In the genomic region with DNA sequence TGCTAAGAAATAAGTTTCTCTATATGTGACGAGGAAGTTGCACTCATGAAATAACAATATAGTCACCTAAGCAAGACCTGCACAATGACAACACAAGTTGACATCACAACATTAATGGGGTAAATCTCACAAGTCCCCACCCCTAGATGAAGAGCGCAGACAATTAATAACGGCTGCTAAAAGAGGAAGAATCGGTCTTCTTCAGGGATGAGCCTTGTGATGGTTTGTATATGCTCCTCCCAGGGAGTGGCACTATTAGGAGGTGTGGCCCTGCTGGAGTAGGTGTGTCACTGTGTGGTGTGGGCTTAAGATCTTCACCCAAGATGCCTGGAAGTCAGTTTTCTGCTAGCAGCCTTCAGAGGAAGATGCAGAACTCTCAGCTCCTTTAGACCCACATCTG, we compare ENCODE assay signal across 25 mouse cellular contexts.
DNase-seq lines count a peak whose midpoint lies in the region; ATAC-seq and TF ChIP-seq lines count a peak whose summit lies in the region.
"Had no signal": no experiment of that assay in that cellular context is flagged by ENCODE, and none has a peak within 500 bp of the region (broad histone marks: within the 10 kb centered on the region; RNA-seq: fewer than 3 reads in every experiment).

No protein-coding gene starts in this region.

- H3K27me3 ChIP-seq in MEL (ENCODE audit: control insufficient read depth in 1 of 2, insufficient read depth in 2 of 2, low read length in 2 of 2), result no peaks in the 10 kb centered on the region
- no peaks in the 10 kb centered on the region for H3K27me3 ChIP-seq in hindbrain, embryonic 12.5 days
- no peaks in the 10 kb centered on the region for H3K27me3 ChIP-seq in midbrain, postnatal 0 days (ENCODE audit: insufficient read depth, low read length)
- no peaks in the 10 kb centered on the region for H3K27me3 ChIP-seq in lung, postnatal 0 days (replicated peaks; ENCODE audit: insufficient read depth, low read length)
- H3K27me3 ChIP-seq: CH12.LX; embryonic facial prominence, embryonic 12.5 days; forebrain, embryonic 13.5 days; forebrain, embryonic 15.5 days; Patski had no signal

- no peaks in the 10 kb centered on the region for H3K9me3 ChIP-seq in MEL (replicated peaks; ENCODE audit: insufficient read depth, low read length)
- no peaks in the 10 kb centered on the region for H3K9me3 ChIP-seq in hindbrain, embryonic 12.5 days (replicated peaks)
- H3K9me3 ChIP-seq in midbrain, postnatal 0 days (ENCODE audit: low read length), result no peaks in the 10 kb centered on the region
- H3K9me3 ChIP-seq in lung, postnatal 0 days (ENCODE audit: low read length), result no peaks in the 10 kb centered on the region
- H3K9me3 ChIP-seq: embryonic facial prominence, embryonic 10.5 days; embryonic facial prominence, embryonic 12.5 days; forebrain, embryonic 13.5 days; forebrain, embryonic 15.5 days; G1E had no signal

- peaks cover 0 to 2% of the 10 kb centered on the region in 2 experiments; a peak in 1 of 4 replicates for H3K36me3 ChIP-seq in MEL (ENCODE audit: control insufficient read depth in 1 of 2, insufficient read depth in 2 of 2, low read length in 2 of 2)
- no peaks in the 10 kb centered on the region for H3K36me3 ChIP-seq in hindbrain, embryonic 12.5 days
- no peaks in the 10 kb centered on the region for H3K36me3 ChIP-seq in midbrain, postnatal 0 days (ENCODE audit: insufficient read depth, low read length)
- H3K36me3 ChIP-seq in lung, postnatal 0 days (ENCODE audit: insufficient read depth, low read length), result no peaks in the 10 kb centered on the region
- H3K36me3 ChIP-seq: embryonic facial prominence, embryonic 10.5 days; embryonic facial prominence, embryonic 12.5 days; forebrain, embryonic 15.5 days; G1E had no signal

- TF ChIP-seq EP300 in MEL (IDR thresholded peaks at IDR 0.05; ENCODE audit: low read depth in 1 of 2, low read length in 2 of 2), result no peak
- TF ChIP-seq EP300 in lung, postnatal 0 days (IDR thresholded peaks at IDR 0.05), result no peak

- 92% methylated on average over 4 of the region's 4 CpGs for WGBS in hindbrain, embryonic 12.5 days
- WGBS in midbrain, postnatal 0 days, result 92% methylated on average over 4 of the region's 4 CpGs
- 81% methylated on average over 4 of the region's 4 CpGs for WGBS in lung, postnatal 0 days

- TF ChIP-seq RAD21 in MEL (IDR thresholded peaks at IDR 0.05; ENCODE audit: low read depth, low read length), result no peak

- no peak overlapping the region for H3K4me2 ChIP-seq in hindbrain, embryonic 12.5 days (replicated peaks)
- no peak overlapping the region for H3K4me2 ChIP-seq in midbrain, postnatal 0 days (ENCODE audit: low read depth, low read length, poor library complexity, severe bottlenecking)
- no peak overlapping the region for H3K4me2 ChIP-seq in lung, postnatal 0 days (replicated peaks; ENCODE audit: low read depth, low read length)
- H3K4me2 ChIP-seq: embryonic facial prominence, embryonic 12.5 days; forebrain, embryonic 13.5 days; forebrain, embryonic 15.5 days had no signal

- ATAC-seq in granulocyte monocyte progenitor cell, adult 5-6 weeks (replicated peaks; ENCODE audit: poor library complexity, severe bottlenecking), result peak; percentile 13; the same call in 1 of the 2 replicates
- ATAC-seq in hindbrain, embryonic 12.5 days (ENCODE audit: low FRiP score), result no peak
- ATAC-seq in midbrain, postnatal 0 days (ENCODE audit: low FRiP score), result no peak
- no peak for ATAC-seq in lung, postnatal 0 days
- ATAC-seq: activated CD4-positive, CD25-positive, alpha-beta regulatory T cell, adult 4 months; CD4-positive, CD25-positive, alpha-beta regulatory T cell, adult 4 months; forebrain, embryonic 15.5 days; forebrain, postnatal 0 days; Patski had no signal

- no peak for TF ChIP-seq POLR2A in MEL (IDR thresholded peaks at IDR 0.05; ENCODE audit: control insufficient read depth in 1 of 2, insufficient read depth in 1 of 2, low read depth in 1 of 2, low read length in 2 of 2, poor library complexity in 1 of 2)

- no peak overlapping the region for H3K9ac ChIP-seq in MEL (ENCODE audit: control insufficient read depth, low read depth, low read length, poor library complexity, severe bottlenecking)
- H3K9ac ChIP-seq in hindbrain, embryonic 12.5 days, result no peak overlapping the region
- H3K9ac ChIP-seq in midbrain, postnatal 0 days (replicated peaks; ENCODE audit: low read length, poor library complexity, severe bottlenecking), result no peak overlapping the region
- H3K9ac ChIP-seq in lung, postnatal 0 days (replicated peaks; ENCODE audit: low read depth), result no peak overlapping the region
- H3K9ac ChIP-seq: embryonic facial prominence, embryonic 12.5 days; forebrain, embryonic 13.5 days; forebrain, embryonic 15.5 days; forebrain, postnatal 0 days had no signal

- no peaks in the 10 kb centered on the region for H3K79me2 ChIP-seq in MEL (ENCODE audit: control insufficient read depth, insufficient read depth, low read length, poor library complexity)

- DNase-seq in A20 (ENCODE audit: low read depth, low spot score), result peak; percentile 24
- DNase-seq in MEL (ENCODE audit: low read depth, low spot score), result peak; percentile 67
- DNase-seq in midbrain, postnatal 0 days (ENCODE audit: low spot score), result no peak
- no peak for DNase-seq in lung, postnatal 0 days (ENCODE audit: low spot score)
- DNase-seq: adrenal gland, adult 8-10 months; adrenal gland, postnatal 14 days; adrenal gland, postnatal 36 days; B cell, adult 2 months; cerebellum, adult 11-12 months; cerebellum, adult 2 months; cerebellum, adult 9-10 months; cerebellum, postnatal 10 days; cerebellum, postnatal 25 days; forebrain, postnatal 0 days had no signal

- H3K4me1 ChIP-seq in MEL (ENCODE audit: control insufficient read depth in 1 of 2, insufficient read depth in 2 of 2, low read length in 2 of 2), result peaks cover 0 to 6% of the 10 kb centered on the region in 2 experiments; a peak in 3 of 4 replicates
- H3K4me1 ChIP-seq in hindbrain, embryonic 12.5 days, result 0 out of 2 replicates have a peak, but pooled peaks cover 5% of the 10 kb centered on the region
- H3K4me1 ChIP-seq in midbrain, postnatal 0 days (ENCODE audit: insufficient read depth, low read length), result no peaks in the 10 kb centered on the region
- no peaks in the 10 kb centered on the region for H3K4me1 ChIP-seq in lung, postnatal 0 days (ENCODE audit: insufficient read depth, low read depth, low read length)
- H3K4me1 ChIP-seq: embryonic facial prominence, embryonic 10.5 days; embryonic facial prominence, embryonic 12.5 days; forebrain, embryonic 15.5 days had no signal

- no peak for TF ChIP-seq CTCF in MEL (IDR thresholded peaks at IDR 0.05 in 2 of 3, conservative IDR thresholded peaks at IDR 0.05 in 1 of 3; ENCODE audit: control insufficient read depth in 1 of 3, insufficient read depth in 1 of 3, low read depth in 2 of 3, low read length in 3 of 3, poor library complexity in 1 of 3, severe bottlenecking in 1 of 3)
- no peak for TF ChIP-seq CTCF in midbrain, postnatal 0 days (IDR thresholded peaks at IDR 0.05)
- no peak for TF ChIP-seq CTCF in lung, postnatal 0 days (IDR thresholded peaks at IDR 0.05)

- H3K4me3 ChIP-seq in MEL (ENCODE audit: control insufficient read depth in 1 of 2, insufficient read depth in 1 of 2, low read depth in 2 of 2, low read length in 2 of 2), result peak overlapping the region in 1 of 2 experiments; percentile 20; a peak in 1 of 4 replicates
- no peak overlapping the region for H3K4me3 ChIP-seq in hindbrain, embryonic 12.5 days
- H3K4me3 ChIP-seq in midbrain, postnatal 0 days (ENCODE audit: low read depth, low read length), result no peak overlapping the region
- H3K4me3 ChIP-seq in lung, postnatal 0 days (ENCODE audit: low read depth, low read length), result no peak overlapping the region
- H3K4me3 ChIP-seq: embryonic facial prominence, embryonic 10.5 days; embryonic facial prominence, embryonic 12.5 days; forebrain, embryonic 13.5 days; forebrain, embryonic 15.5 days had no signal

- no peak overlapping the region for H3K27ac ChIP-seq in MEL (ENCODE audit: control insufficient read depth, low read depth, low read length)
- no peak overlapping the region for H3K27ac ChIP-seq in hindbrain, embryonic 12.5 days
- H3K27ac ChIP-seq in midbrain, postnatal 0 days (ENCODE audit: low read depth, low read length), result no peak overlapping the region
- H3K27ac ChIP-seq in lung, postnatal 0 days (ENCODE audit: low read length), result no peak overlapping the region
- H3K27ac ChIP-seq: embryonic facial prominence, embryonic 10.5 days; embryonic facial prominence, embryonic 12.5 days; forebrain, embryonic 13.5 days; forebrain, embryonic 15.5 days had no signal

TF ChIP-seq in MEL, 35 proteins besides CTCF, POLR2A, EP300 and RAD21:
- TF ChIP-seq MEF2A (IDR thresholded peaks at IDR 0.05; ENCODE audit: extremely low read depth, insufficient replicate concordance, low read depth, low read length, poor library complexity, severe bottlenecking) (no peak), GABPA (IDR thresholded peaks at IDR 0.05; ENCODE audit: low read depth, low read length) (no peak), MYB (IDR thresholded peaks at IDR 0.05; ENCODE audit: low read depth, low read length) (no peak), MAX (IDR thresholded peaks at IDR 0.05; ENCODE audit: low read length) (no peak), SMC3 (IDR thresholded peaks at IDR 0.05; ENCODE audit: low read depth, low read length) (no peak), GATA1 (IDR thresholded peaks at IDR 0.05; ENCODE audit: low read depth, low read length) (no peak), MXI1 (IDR thresholded peaks at IDR 0.05; ENCODE audit: low read depth, low read length) (no peak), CHD2 (IDR thresholded peaks at IDR 0.05; ENCODE audit: low read length) (no peak), ETS1 (IDR thresholded peaks at IDR 0.05; ENCODE audit: low read depth, low read length) (no peak), CHD1 (IDR thresholded peaks at IDR 0.05; ENCODE audit: low read depth, low read length) (no peak), E2F4 (IDR thresholded peaks at IDR 0.05; ENCODE audit: borderline replicate concordance, low read depth, low read length) (no peak), MAFK (IDR thresholded peaks at IDR 0.05; ENCODE audit: borderline replicate concordance, low read depth, low read length) (no peak), HCFC1 (IDR thresholded peaks at IDR 0.05; ENCODE audit: low read depth, low read length) (no peak), TBP (IDR thresholded peaks at IDR 0.05; ENCODE audit: low read depth, low read length) (no peak), BHLHE40 (IDR thresholded peaks at IDR 0.05; ENCODE audit: borderline replicate concordance, low read depth, low read length) (no peak), ZC3H11A (IDR thresholded peaks at IDR 0.05; ENCODE audit: low read depth, low read length) (no peak), NRF1 (IDR thresholded peaks at IDR 0.05; ENCODE audit: insufficient read depth, low read depth, low read length, poor library complexity, severe bottlenecking) (no peak)

Comparison
In these comparisons a context has a peak if more than half of its experiments do, and no peak if none do; other contexts are left out.
1. DNase-seq: peak in A20 (single experiment) and MEL (single experiment); none in midbrain, postnatal 0 days (single experiment) and lung, postnatal 0 days (single experiment).